Mouse (Mus musculus): ENCODE measurements around the gene Lgals3. TPM values are rescaled to one million over a fixed set of nuclear protein-coding genes. Genes with fewer than 3 reads are reported as not detected.

Lgals3 gene
- polyA plus RNA-seq, 1 experiment: 150 TPM

DNA sequence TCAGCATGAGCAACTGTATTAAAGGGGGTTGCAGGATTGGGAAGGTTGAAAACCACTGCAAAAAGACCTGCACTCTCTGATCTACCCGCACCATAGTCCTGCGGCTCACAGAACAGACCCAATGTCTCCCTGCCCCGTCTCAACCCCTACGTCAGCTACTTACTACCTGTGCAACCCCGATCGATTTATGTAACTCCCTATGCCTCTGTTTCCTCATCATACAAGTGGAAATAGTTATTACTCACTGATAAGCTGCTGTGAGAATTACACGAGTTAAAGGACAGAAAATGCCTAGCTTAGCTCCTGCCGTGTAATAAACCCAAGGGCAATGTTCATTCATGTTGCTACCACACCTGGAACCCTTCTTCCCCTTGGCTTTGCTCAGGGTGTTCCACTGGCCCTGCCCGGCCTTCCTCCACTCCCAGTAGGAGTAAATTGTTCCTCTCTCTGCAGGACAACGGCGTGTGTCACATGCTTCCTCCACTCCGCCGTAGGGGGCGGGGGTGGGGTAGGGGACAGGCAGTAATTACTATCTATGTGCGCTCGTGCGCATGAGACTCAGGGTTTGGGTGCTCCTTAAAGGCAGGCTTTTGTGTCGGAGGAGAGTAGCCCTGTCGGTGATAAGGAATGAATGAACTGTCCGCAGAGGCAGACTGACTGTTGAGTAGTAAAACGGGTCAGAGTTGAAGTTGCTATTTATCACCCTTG is 2.7 kb upstream of the Lgals3 start:
- no peak overlapping the region for H3K4me3 ChIP-seq (ENCODE audit: insufficient read depth, low read length)
- no peak overlapping the region for H3K27ac ChIP-seq (ENCODE audit: insufficient read depth, low read length)
- H3K4me1 ChIP-seq (ENCODE audit: control insufficient read depth, insufficient read depth, low read length): no peaks in the 10 kb centered on the region
- TF ChIP-seq POLR2A (IDR thresholded peaks at IDR 0.05; ENCODE audit: low read depth, low read length): no peak
- TF ChIP-seq CTCF (IDR thresholded peaks at IDR 0.05; ENCODE audit: borderline replicate concordance, insufficient read depth, low read length): no peak

DNA sequence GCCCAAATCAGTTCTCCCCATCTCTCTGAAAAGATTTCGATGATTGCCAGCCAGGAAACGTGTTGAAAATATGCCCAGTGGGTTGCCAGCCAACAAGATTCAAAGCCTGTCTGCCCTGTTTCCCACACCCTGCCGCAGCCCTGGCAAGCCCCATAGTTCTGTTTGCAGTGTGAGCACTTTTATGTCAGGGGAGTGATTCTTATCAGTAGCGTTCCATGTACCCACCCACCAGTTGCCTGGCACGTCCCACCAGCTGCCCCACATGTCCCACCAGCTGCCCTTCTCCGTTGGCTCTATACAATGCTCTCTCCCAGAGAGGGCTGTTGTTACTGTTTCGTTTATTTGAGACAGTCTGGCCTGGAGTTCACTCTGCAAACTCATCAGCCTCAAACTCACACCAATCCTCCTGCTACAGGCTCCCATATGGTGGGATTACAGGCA is 650 bp upstream of the Lgals3 start:
- no peak for TF ChIP-seq POLR2A (IDR thresholded peaks at IDR 0.05; ENCODE audit: low read depth, low read length)
- TF ChIP-seq CTCF (IDR thresholded peaks at IDR 0.05; ENCODE audit: borderline replicate concordance, insufficient read depth, low read length): no peak
- no peak overlapping the region for H3K4me3 ChIP-seq (ENCODE audit: insufficient read depth, low read length)
- H3K27ac ChIP-seq (ENCODE audit: insufficient read depth, low read length): no peak overlapping the region
- H3K4me1 ChIP-seq (ENCODE audit: control insufficient read depth, insufficient read depth, low read length): peaks cover 2% of the 10 kb centered on the region; the same call in 1 of the 2 replicates

DNA sequence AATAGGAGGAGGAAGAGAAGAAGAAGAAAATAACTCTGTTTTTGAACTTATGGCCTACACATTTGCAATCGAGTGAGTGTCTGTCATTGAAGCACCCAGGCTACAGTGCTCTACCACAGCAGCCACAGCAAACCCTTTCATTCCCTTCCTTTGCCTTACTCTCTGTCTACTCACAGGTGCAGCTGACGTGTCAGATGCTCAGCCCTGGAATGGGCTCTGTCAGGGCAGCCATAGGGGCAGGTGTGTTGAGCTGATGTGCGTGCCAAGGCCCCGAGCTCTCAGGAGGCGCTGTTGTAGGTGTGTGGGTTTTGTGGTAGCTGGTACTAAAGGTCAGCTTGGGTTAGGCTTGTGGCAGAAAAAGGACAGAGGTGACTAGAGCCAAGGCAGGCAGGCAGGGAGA is 2.2 kb downstream of the Lgals3 start:
- Histone ChIP-seq H3K27ac (ENCODE audit: insufficient read depth, low read length) (no peak overlapping the region), H3K4me3 (ENCODE audit: insufficient read depth, low read length) (no peak overlapping the region), H3K4me1 (ENCODE audit: control insufficient read depth, insufficient read depth, low read length) (peaks cover 5% of the 10 kb centered on the region; the same call in 1 of the 2 replicates)
- TF ChIP-seq CTCF (IDR thresholded peaks at IDR 0.05; ENCODE audit: borderline replicate concordance, insufficient read depth, low read length) (no peak), POLR2A (IDR thresholded peaks at IDR 0.05; ENCODE audit: low read depth, low read length) (no peak)

DNA sequence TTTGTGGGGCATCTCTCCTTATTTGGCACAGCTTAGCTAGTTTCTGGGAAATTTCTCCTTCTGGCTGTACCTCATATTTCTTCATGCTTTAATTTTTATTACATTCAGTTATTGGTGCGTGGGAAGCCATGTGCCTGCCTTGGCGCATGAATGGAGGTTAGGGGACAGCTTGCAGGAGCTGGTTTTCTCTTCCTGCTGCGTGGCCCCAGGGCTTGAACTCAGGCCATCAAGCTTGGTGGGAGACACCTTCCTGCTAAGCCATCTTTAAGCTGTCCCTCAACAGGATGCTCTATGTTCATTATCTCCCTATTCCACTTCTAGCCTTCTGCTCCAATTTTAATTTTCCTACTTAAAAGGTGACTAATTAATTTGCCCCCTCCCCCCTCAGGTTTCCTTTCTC is 3.2 kb downstream of the Lgals3 start:
- TF ChIP-seq CTCF (IDR thresholded peaks at IDR 0.05; ENCODE audit: borderline replicate concordance, insufficient read depth, low read length): no peak
- TF ChIP-seq POLR2A (IDR thresholded peaks at IDR 0.05; ENCODE audit: low read depth, low read length): no peak
- H3K4me3 ChIP-seq (ENCODE audit: insufficient read depth, low read length): no peak overlapping the region
- no peak overlapping the region; the same call in 1 of the 2 replicates for H3K27ac ChIP-seq (ENCODE audit: insufficient read depth, low read length)
- peaks cover 5% of the 10 kb centered on the region; the same call in 1 of the 2 replicates for H3K4me1 ChIP-seq (ENCODE audit: control insufficient read depth, insufficient read depth, low read length)

DNA sequence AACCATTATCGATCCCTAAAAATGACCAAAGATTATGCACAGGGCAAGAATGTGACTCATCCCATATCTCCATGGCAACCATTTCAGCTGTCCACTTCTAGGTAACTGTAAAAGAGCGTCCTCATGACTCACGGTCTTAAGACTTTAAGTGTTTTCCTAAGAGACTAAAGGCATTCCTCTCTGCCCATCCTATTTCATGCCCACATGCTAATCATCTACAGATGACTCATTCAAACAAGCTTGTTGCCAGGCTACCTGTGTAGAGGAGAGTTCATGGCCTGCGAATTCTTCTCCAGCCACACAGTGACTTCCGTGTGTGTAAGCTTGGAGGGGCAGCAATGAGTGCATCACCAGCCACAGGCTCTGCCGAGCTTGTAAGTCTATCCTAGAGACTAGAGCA is 4.1 kb downstream of the Lgals3 start:
- H3K4me3 ChIP-seq (ENCODE audit: insufficient read depth, low read length): no peak overlapping the region
- peaks cover 9% of the 10 kb centered on the region for H3K4me1 ChIP-seq (ENCODE audit: control insufficient read depth, insufficient read depth, low read length)
- TF ChIP-seq CTCF (IDR thresholded peaks at IDR 0.05; ENCODE audit: borderline replicate concordance, insufficient read depth, low read length): no peak
- TF ChIP-seq POLR2A (IDR thresholded peaks at IDR 0.05; ENCODE audit: low read depth, low read length): no peak

DNA sequence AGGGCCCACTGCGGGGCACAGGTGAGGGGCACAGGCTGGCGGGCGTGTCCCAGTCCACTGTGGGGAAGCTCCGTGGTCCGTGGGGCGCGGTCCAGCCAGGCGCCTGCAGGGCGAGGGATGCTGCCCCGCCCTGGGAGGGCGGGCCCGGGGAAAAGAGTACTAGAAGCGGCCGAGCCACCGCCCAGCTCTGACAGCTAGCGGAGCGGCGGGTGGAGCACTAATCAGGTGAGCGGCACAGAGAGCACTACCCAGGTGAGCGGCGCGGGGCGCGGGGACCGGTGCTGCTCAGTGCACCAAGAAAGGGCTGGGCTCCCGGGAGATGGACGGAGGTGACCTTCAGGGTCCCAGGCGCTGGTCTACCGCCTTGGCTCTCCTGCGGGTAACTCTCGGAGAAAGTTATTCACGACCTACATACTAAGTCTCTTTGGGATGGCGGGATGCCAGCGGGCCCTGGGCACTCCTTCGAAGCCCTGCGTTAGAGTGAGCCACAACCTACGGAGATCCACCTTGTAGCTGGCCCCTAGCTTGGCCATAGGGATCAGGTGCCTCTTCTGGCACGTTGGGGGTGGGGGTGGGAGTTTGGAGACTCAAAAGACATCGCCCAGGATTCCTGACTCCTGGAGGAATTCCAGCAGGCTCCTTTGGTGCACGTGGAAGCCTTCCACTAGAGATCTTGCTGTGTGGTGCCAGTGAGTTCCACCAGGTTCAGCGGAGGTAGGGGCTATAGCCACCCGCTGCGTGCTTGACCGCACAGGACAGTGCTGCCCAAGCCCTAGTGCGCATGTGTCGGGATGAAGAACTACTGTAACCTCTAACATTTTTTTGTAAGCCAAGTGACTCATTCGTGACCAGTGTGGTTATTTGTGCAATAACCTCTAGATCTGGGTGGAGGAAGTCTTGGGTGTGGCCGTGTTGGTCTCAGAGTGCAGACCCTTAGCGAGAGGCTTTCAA is 6.5 kb downstream of the Lgals3 start:
- TF ChIP-seq POLR2A (IDR thresholded peaks at IDR 0.05; ENCODE audit: low read depth, low read length) (peak; percentile 61), CTCF (IDR thresholded peaks at IDR 0.05; ENCODE audit: borderline replicate concordance, insufficient read depth, low read length) (no peak)
- H3K27ac ChIP-seq (ENCODE audit: insufficient read depth, low read length): peak overlapping the region; percentile 30

More for the DNA sequence above, 4.1 kb downstream of the Lgals3 start:
- H3K27ac ChIP-seq (ENCODE audit: insufficient read depth, low read length): peak overlapping the region; percentile 24; the same call in 1 of the 2 replicates

DNA sequence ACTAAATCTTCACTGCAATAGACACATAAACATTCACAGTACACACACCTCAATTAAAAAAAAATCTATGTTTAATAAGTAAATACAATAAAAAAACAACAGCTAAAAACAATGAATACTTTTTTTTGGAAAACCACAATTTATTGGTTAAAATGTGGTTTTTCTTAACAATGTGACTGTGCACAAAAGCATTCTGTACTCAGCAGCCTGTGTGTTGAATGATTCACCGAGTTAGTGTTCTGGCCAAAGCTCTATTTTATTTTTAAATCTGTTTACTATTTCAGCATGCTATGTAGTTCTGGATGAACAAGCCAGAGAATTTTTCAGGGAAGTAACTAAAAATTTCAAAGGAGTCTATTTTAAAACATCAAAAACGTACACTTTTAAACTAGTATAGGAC is 9.0 kb downstream of the Lgals3 start:
- peak overlapping the region; percentile 91 for H3K27ac ChIP-seq (ENCODE audit: insufficient read depth, low read length)
- TF ChIP-seq POLR2A (IDR thresholded peaks at IDR 0.05; ENCODE audit: low read depth, low read length) (no peak), CTCF (IDR thresholded peaks at IDR 0.05; ENCODE audit: borderline replicate concordance, insufficient read depth, low read length) (no peak)
- peaks cover 14% of the 10 kb centered on the region for H3K4me1 ChIP-seq (ENCODE audit: control insufficient read depth, insufficient read depth, low read length)
- no peak overlapping the region for H3K4me3 ChIP-seq (ENCODE audit: insufficient read depth, low read length)

More for the DNA sequence above, 6.5 kb downstream of the Lgals3 start:
- Histone ChIP-seq H3K4me1 (ENCODE audit: control insufficient read depth, insufficient read depth, low read length) (peaks cover 16% of the 10 kb centered on the region), H3K4me3 (ENCODE audit: insufficient read depth, low read length) (peak overlapping the region; percentile 48)

DNA sequence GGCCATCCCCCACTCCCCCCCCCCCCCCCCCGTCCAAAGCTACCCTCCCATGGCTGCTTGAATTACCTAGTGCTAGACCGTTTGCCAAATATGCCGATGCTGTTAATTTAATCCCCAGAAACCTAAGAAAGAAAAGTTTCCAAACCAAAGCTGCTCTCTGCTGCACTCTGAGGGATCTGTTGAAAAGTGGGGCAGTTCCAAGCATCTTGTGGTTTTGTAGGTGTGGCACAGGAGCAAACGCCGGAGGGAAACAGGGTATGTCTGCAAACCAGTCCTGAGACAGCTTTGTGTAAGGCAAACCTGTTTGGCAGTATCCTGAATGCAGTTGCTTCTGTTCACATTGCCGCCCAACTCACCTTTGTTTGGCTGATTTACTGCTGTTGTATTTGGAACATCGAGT is 10.8 kb downstream of the Lgals3 start:
- no peak overlapping the region for H3K27ac ChIP-seq (ENCODE audit: insufficient read depth, low read length)
- TF ChIP-seq CTCF (IDR thresholded peaks at IDR 0.05; ENCODE audit: borderline replicate concordance, insufficient read depth, low read length) (no peak), POLR2A (IDR thresholded peaks at IDR 0.05; ENCODE audit: low read depth, low read length) (no peak)
- H3K4me1 ChIP-seq (ENCODE audit: control insufficient read depth, insufficient read depth, low read length): peaks cover 14% of the 10 kb centered on the region

DNA sequence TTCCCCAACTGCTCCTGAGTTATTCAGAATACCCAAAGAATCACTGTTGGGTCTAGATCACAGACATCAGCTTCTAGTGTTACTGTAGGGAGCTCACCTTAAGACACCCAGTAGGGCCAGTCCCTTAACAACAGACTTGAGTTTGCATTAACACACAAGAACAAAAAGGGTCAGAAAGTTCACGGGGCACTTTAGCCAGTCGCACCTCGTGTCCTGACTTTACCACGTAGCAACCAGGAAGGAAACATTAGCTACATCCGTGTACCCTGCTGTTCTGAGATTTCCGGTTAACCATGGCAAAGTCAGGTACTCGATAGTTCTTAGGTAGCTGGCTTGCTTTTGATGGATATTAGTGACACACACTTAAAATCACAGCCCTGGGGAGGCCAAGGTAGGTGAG is 16.4 kb downstream of the Lgals3 start:
- TF ChIP-seq POLR2A (IDR thresholded peaks at IDR 0.05; ENCODE audit: low read depth, low read length) (no peak), CTCF (IDR thresholded peaks at IDR 0.05; ENCODE audit: borderline replicate concordance, insufficient read depth, low read length) (no peak)
- H3K27ac ChIP-seq (ENCODE audit: insufficient read depth, low read length): no peak overlapping the region
- no peaks in the 10 kb centered on the region for H3K4me1 ChIP-seq (ENCODE audit: control insufficient read depth, insufficient read depth, low read length)
- no peak overlapping the region for H3K4me3 ChIP-seq (ENCODE audit: insufficient read depth, low read length)

More for the DNA sequence above, 10.8 kb downstream of the Lgals3 start:
- H3K4me3 ChIP-seq (ENCODE audit: insufficient read depth, low read length): no peak overlapping the region

Data from embryonic fibroblast, embryonic 13.5 days (primary cell).